Mouse (Mus musculus): ENCODE measurements around the gene Esd. TPM values are rescaled to one million over a fixed set of nuclear protein-coding genes. Genes with fewer than 3 reads are reported as not detected.

Esd gene
- 100 to 1,000 TPM in 21 of 26 experiments, 10 to 100 TPM in 5; 51.5 to 289 (median 135) TPM for total RNA-seq (2018; cell fraction: chromatin; rRNA removed)
- 100 to 1,000 TPM; 250 to 494 (median 320) TPM for total RNA-seq (2018; cell fraction: cytosol; rRNA removed)
- 100 to 1,000 TPM in 22 of 26 experiments, 10 to 100 TPM in 4; 77.6 to 214 (median 130) TPM for total RNA-seq (2018; cell fraction: nucleus; rRNA removed)
- polyA plus RNA-seq (2018): 293 to 746 TPM (median 406 TPM) in 3 replicates

GRCm38 (mm10) chr14:74732079-74732783, at the start of gene Esd:
TSS of gene Esd (plus strand) at chr14:74732297.
- Histone ChIP-seq H3K4me3 (ENCODE audit: inconsistent target) (peak within 1 kb of the TSS; percentile 67), H3K27ac (peak within 1 kb of the TSS; percentile 58), H3K36me3 (ENCODE audit: inconsistent target) (peaks cover 11% of the 10 kb centered on the region; the same call in 1 of the 2 replicates), H3K79me2 (ENCODE audit: inconsistent target) (peaks cover 51% of the 10 kb centered on the region)
- under 1% methylated on average over 53 of the region's 53 CpGs for WGBS (ENCODE audit: missing documents)

DNA sequence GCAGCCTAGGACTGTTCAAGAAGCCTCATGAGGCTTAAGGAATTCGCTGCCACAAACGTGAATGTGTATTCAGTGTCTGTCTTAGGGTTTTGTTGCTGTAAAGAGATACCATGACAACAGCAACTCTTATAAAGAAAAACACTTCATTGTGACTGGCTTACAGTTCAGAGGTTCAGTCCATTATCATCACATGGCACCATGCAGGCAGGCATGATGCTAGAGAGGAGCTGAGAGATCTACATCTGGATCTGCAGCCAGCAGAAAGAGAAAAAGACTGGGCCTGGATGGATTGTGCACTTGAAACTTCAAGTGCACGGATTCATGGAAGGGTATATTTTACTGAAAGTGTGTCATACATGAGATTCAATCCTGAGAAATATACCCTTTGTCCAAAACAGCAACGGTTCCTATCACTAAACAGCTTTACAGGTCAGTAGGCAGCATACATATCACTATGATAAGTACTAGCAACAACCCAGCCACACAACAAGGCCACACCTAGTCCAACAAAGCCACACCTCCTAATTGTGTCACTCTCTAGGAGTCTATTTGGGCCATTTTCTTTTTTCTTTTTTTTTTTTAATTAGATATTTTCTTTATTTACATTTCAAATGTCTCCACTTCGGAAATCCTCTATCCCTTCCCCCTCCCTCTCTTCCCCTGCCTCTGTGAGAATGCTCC, 47.7 kb upstream of the Esd start:
- Histone ChIP-seq H3K4me3 (ENCODE audit: inconsistent target) (no peak overlapping the region), H3K27ac (no peak overlapping the region), H3K36me3 (ENCODE audit: inconsistent target) (no peaks in the 10 kb centered on the region), H3K79me2 (ENCODE audit: inconsistent target) (no peaks in the 10 kb centered on the region)
- WGBS (ENCODE audit: missing documents): 96% methylated on average over 5 of the region's 5 CpGs

GRCm38 (mm10) chr14:74691963-74692362, 40.1 kb upstream of the Esd start:
- WGBS (ENCODE audit: missing documents): 97% methylated on average over 2 of the region's 2 CpGs
- Histone ChIP-seq H3K27ac (no peak overlapping the region), H3K4me3 (ENCODE audit: inconsistent target) (no peak overlapping the region), H3K79me2 (ENCODE audit: inconsistent target) (no peaks in the 10 kb centered on the region), H3K36me3 (ENCODE audit: inconsistent target) (no peaks in the 10 kb centered on the region)

- H3K27ac ChIP-seq: no peak overlapping the region
- H3K79me2 ChIP-seq (ENCODE audit: inconsistent target): no peaks in the 10 kb centered on the region
- H3K36me3 ChIP-seq (ENCODE audit: inconsistent target): no peaks in the 10 kb centered on the region
- H3K4me3 ChIP-seq (ENCODE audit: inconsistent target): no peak overlapping the region
- 71% methylated on average over 4 of the region's 4 CpGs for WGBS (ENCODE audit: missing documents)
Observed at GRCm38 (mm10) chr14:74696766-74697165, 35.3 kb upstream of the Esd start.

DNA sequence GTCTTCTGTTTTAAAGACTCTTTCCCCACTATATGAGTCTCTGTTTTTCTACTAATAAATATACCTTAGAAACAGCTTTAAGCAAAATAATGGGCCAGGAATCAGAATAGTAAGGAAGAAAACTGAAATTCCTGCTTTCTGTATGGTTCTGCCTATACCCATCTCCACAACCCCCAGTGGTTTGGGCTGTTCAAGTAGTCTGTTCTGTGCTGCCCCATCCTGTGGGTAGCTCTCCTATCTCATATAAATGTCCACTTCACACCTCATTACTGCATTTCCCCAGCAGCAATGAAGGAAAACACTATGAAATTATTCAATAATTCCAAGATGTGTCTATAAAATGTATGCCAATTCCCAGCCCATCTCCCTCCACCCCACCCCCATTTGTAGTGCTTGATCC, 34.7 kb upstream of the Esd start:
- no peaks in the 10 kb centered on the region for H3K79me2 ChIP-seq (ENCODE audit: inconsistent target)
- no peaks in the 10 kb centered on the region for H3K36me3 ChIP-seq (ENCODE audit: inconsistent target)

DNA sequence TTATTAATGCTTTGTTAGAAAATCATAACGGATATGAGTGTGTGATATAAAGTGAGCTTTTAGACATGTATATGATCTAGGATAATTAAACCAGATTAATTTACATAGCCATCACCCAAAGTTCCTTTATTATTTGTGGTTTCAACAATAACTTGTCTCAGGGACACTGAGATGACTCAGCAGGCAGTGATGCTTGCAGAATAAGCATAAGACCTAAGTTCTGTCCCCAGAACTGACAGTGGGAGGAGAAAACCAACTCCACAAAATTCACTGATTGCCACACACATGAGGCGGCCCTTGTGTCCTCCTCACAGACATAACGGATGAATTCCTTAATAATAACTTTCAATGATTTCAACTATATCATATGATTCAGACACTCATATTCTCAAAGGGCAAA, 32.9 kb upstream of the Esd start:
- H3K79me2 ChIP-seq (ENCODE audit: inconsistent target): no peaks in the 10 kb centered on the region
- H3K27ac ChIP-seq: peak overlapping the region; percentile 69
- H3K36me3 ChIP-seq (ENCODE audit: inconsistent target): no peaks in the 10 kb centered on the region
- H3K4me3 ChIP-seq (ENCODE audit: inconsistent target): no peak overlapping the region
- 34% methylated on average over 3 of the region's 3 CpGs for WGBS (ENCODE audit: missing documents)

More for the DNA sequence above, 34.7 kb upstream of the Esd start:
- H3K27ac ChIP-seq: no peak overlapping the region
- H3K4me3 ChIP-seq (ENCODE audit: inconsistent target): no peak overlapping the region

GRCm38 (mm10) chr14:74703930-74704329, 28.2 kb upstream of the Esd start:
- Histone ChIP-seq H3K79me2 (ENCODE audit: inconsistent target) (no peaks in the 10 kb centered on the region), H3K36me3 (ENCODE audit: inconsistent target) (no peaks in the 10 kb centered on the region), H3K27ac (peak overlapping the region; percentile 73), H3K4me3 (ENCODE audit: inconsistent target) (no peak overlapping the region)
- 8% methylated on average over 6 of the region's 6 CpGs for WGBS (ENCODE audit: missing documents)

DNA sequence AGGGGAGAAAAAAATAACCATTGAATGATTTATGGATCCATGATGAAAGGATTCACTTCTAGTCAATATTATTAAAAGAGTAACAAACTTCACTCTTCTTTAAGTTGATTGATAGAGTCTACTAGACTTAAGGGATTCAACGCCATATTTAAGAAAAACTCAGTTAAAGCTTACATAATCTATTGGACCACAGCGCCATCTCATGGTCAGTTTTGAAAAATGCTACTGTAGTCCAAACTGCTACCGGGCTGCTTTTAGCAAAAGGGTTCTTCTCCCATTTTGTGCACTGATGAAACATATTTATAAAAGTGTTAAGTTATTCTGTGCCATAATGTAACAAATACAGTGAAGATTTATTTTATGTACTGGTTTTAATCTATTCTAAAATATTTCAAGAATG, 23.0 kb upstream of the Esd start:
- H3K79me2 ChIP-seq (ENCODE audit: inconsistent target): no peaks in the 10 kb centered on the region
- WGBS (ENCODE audit: missing documents): 12% methylated on average over 3 of the region's 3 CpGs
- no peak overlapping the region for H3K27ac ChIP-seq
- no peak overlapping the region for H3K4me3 ChIP-seq (ENCODE audit: inconsistent target)
- H3K36me3 ChIP-seq (ENCODE audit: inconsistent target): no peaks in the 10 kb centered on the region

- Histone ChIP-seq H3K27ac (no peak overlapping the region), H3K4me3 (ENCODE audit: inconsistent target) (no peak overlapping the region), H3K79me2 (ENCODE audit: inconsistent target) (no peaks in the 10 kb centered on the region), H3K36me3 (ENCODE audit: inconsistent target) (no peaks in the 10 kb centered on the region)
- 78% methylated on average over 3 of the region's 3 CpGs for WGBS (ENCODE audit: missing documents)
Observed at GRCm38 (mm10) chr14:74723541-74723940, 8.6 kb upstream of the Esd start.

DNA sequence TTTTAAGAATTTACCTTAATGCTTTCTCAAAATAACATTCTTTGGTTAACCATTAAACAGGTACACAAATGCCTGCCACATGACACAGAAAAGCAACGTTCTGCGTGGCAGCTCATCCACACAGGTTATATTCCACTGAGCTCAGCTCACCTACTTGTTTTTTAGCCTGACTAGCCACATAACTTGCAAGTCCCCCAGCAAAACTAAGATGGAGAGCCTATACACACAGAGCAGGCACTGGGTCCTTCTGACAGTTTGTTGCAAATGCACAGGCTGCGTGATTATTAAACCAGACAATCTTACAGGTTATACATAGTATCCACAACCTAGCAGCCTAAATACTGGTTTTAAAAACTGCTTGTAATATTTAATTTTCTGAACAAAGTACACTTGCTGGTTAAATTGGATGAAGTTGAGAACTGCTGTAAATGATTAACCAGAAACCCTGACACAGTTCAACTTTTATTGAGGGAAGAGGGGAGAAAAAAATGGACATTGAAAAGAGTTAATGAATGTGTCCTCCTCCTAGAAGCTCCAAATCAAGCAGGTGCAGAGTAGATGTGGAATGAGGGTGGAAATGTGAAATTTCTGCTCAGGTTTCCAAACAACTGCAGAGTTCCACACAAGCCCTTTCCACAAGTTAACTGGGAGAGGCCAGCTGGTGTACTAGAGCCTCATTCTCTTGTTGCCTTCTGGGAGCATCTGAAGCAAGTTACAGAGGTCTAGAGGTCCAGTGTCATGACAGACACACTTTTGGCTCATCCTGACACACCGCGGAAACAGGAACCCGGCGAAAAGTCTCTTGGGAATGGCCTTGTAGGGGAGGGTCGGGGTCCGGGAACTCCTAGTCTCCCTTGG, 647 bp upstream of the Esd start:
- peaks cover 43% of the 10 kb centered on the region for H3K79me2 ChIP-seq (ENCODE audit: inconsistent target)
- H3K27ac ChIP-seq: 0 out of 2 replicates have a peak overlapping the region, but pooled peaks have one; percentile 21
- peaks cover 10% of the 10 kb centered on the region; the same call in 1 of the 2 replicates for H3K36me3 ChIP-seq (ENCODE audit: inconsistent target)
- WGBS (ENCODE audit: missing documents): 33% methylated on average over 9 of the region's 9 CpGs
- peak overlapping the region; percentile 67 for H3K4me3 ChIP-seq (ENCODE audit: inconsistent target)

GRCm38 (mm10) chr14:74733397-74733796, 1.3 kb downstream of the Esd start:
- peak overlapping the region; percentile 58 for H3K27ac ChIP-seq
- 82% methylated on average over 2 of the region's 2 CpGs for WGBS (ENCODE audit: missing documents)
- H3K4me3 ChIP-seq (ENCODE audit: inconsistent target): peak overlapping the region; percentile 67
- peaks cover 22% of the 10 kb centered on the region for H3K36me3 ChIP-seq (ENCODE audit: inconsistent target)
- H3K79me2 ChIP-seq (ENCODE audit: inconsistent target): peaks cover 63% of the 10 kb centered on the region

DNA sequence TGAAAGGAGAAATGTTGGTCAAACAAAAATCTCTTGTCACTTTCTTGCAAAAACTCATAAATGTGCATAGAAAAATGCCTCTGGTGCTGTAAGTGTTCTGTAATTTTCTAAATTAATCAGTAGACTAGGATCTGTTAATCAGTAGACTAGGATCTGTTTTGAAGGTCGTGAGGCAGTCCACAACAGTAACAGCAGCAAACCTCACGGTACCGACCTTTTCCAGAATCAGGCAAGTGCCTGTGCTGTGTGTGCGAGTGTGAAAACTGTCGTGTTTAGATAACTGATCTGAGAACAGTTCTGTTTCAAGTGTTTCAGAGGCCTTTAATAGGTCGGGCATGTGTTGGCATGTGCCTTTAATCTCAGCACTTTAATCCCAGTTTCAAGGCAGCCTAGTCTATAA, 3.4 kb downstream of the Esd start:
- Histone ChIP-seq H3K36me3 (ENCODE audit: inconsistent target) (peaks cover 43% of the 10 kb centered on the region), H3K27ac (no peak overlapping the region), H3K79me2 (ENCODE audit: inconsistent target) (peaks cover 80% of the 10 kb centered on the region), H3K4me3 (ENCODE audit: inconsistent target) (no peak overlapping the region)
- 95% methylated on average over 6 of the region's 6 CpGs for WGBS (ENCODE audit: missing documents)

GRCm38 (mm10) chr14:74736850-74737249, 4.8 kb downstream of the Esd start:
- WGBS (ENCODE audit: missing documents): 44% methylated on average over 6 of the region's 6 CpGs
- H3K36me3 ChIP-seq (ENCODE audit: inconsistent target): peaks cover 55% of the 10 kb centered on the region
- H3K79me2 ChIP-seq (ENCODE audit: inconsistent target): peaks cover 94% of the 10 kb centered on the region
- no peak overlapping the region for H3K27ac ChIP-seq
- H3K4me3 ChIP-seq (ENCODE audit: inconsistent target): no peak overlapping the region

DNA sequence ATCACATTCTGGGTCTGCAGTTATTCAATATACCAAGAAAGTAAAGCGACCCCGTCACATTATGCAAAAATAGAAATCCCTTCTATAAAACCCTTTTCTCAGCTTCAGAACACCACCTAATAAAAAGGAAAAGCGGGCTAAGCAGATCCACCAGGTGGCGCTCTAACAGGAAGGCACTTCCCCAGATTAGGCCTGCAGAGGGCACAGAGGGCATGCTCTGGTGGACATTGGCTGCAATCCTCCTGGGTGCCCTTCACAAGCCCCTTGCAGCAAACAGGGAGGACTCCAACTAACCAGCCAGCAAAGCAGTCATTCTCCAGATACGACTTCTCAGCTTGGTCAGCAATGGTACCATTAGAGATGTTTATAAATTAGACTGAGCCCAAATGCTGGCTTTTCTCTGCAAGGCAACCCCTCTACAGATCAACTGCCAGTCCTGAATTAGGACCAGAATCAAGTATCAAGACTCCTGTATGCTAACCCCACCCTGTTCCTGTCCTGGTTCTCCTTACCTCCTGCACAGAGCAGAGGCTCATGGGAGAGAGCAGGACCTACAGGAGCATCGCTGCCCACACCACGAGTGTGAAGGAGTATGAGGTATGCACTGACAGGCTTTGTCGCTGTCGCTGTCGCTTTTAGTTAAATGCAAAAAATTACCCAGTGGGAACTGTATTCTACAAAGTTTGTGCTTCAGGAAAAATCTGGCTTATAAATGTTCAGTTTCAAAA, 32.3 kb downstream of the Esd start:
- no peak overlapping the region for H3K4me3 ChIP-seq (ENCODE audit: inconsistent target)
- no peak overlapping the region for H3K27ac ChIP-seq
- 67% methylated on average over 10 of the region's 10 CpGs for WGBS (ENCODE audit: missing documents)
- H3K79me2 ChIP-seq (ENCODE audit: inconsistent target): no peaks in the 10 kb centered on the region
- 0 out of 2 replicates have a peak, but pooled peaks cover 12% of the 10 kb centered on the region for H3K36me3 ChIP-seq (ENCODE audit: inconsistent target)

All from macrophage (primary cell).